Mouse (Mus musculus) cerebellum, postnatal 36 days (tissue): ENCODE measurements around the gene Utp6.
A peak's percentile ranks its signal among the peaks of the same experiment; 100 is the strongest.

Experiments
- DNase-seq, 2 experiments: peaks; one replicate each; pipeline ENCODE4 v3.0.0; 2021 to 2022; ENCODE audit warnings: mixed read lengths in 2 of 2

Gene Utp6

DNA sequence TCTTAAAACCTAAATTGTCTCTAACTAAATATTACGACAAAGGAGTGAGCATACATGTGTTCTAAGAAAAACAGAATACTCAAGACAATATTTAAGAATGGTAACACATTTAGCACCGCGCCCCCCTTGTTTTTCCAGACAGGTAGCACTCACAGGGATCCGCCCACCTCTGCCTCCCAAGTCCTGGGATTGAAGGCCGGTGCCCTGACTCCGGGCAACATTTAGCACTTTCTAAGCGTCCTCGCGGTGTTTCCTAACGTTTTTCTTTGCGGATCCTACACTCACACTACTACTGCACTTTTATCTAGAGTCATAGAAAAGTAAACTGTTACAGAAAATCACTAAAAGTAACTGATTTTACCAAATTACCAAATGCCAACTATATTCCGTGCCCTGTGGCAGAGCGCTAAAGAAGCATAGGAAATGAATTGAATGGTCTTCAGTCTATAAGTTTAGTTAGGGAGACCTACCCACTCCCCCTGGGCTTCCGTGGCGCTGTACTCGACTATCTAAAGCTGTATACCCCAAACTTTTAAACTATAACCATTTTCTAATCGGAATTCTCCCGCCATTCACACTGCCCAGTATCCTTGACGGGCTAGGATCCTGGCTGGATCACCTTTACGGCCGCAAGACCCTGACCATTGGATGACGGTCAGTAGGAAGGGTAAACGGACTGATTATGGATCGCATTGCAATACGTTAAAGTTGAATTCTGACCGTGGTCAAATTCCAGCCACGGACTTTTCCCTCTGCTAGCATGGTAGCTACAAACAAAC is 655 bp downstream of the Utp6 start:
- DNase-seq: peak in 1 of 2 experiments; percentile 6

DNA sequence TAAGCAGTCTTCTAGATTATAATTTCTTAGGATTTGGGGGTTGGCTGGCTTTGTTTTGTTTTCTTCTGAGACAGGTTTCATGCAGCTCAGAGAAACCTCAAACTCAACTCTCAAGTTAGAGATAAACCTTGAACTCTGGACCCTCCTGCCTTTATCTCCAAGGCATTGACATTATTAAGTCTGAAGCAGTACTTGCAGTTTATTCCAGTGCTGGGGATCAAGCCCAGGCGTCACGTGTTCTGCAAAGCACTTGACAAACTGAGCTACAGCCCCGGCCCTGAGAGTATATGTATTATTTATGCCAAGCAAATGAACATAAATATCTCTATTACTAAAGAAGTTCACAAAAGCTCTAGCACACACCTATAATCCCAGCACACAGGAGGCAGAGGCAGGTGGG is 14.9 kb downstream of the Utp6 start:
- DNase-seq: no peak

DNA sequence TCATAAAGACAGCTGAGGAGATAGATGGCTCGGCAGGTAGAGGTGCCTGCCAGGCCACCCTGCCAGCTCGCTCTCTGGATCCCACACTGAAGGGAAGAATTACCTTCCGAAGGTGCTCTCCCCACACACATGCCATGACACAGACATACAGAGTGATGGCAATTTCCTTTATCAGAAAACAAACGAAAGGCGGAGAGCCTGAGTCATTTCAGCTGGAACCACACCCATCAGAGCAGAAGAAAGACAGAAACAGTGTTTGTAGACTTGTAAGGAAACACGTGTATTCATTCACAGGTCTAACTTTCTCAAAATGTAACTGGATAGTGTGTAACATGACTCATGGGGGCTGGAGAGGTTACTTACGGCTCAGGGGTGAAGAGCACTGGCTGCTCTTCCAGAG is 18.6 kb downstream of the Utp6 start:
- DNase-seq: no peak

DNA sequence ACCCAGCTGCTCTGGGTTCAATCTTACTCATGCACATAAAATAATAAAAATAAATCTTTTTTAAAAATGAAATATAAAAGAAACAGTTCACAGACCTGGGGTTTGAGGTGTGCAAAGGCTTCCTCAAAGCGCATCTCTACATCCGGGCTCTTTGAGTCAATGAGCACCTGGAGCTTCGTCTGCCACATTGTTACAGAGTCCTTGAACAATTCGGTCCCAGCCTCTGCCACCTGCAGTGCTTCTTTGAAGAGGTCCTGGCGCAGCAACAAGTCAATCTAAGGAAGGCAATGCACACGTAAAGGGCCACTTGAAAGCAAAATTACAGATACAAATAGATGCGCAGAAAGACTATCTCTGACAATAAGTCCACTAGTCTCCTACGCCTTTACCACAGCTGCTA is 19.1 kb downstream of the Utp6 start:
- DNase-seq: no peak

DNA sequence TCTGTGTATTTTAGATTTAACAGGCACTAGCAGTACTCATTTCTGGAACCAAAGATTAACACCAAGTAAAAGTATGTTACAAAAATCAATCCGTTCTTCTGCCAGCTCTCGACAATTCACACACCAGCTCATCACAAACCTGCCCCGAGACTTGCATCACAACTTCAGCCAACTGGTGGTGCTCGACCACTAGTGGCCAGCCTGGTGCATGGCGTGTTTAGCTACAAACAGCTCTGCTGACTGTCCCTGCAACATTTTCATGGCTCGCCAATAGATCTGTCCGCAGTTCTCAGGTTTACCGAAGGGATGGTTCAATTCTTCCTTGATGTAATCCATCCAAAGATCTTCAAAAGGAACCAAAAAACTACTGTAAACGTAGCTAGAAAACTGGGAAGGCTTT is 26.4 kb downstream of the Utp6 start:
- no peak for DNase-seq

DNA sequence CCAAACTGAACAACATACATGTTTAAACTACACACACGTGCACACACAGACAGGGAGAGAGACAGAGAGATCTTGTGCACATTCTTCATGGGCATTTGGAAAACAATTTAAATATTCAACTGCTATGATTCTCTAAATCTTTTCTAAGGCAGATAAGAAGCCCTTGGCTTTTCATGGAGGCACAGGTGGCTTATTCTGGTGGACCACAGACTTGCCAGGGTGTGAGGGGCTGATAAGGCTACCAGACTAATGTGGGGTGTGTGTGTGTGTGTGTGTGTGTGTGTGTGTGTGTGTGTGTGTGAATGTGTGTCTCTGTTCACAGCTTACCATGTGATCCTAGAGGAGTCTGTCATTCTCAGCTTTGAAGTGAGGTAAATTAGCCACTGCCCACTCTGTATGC is 39.4 kb downstream of the Utp6 start:
- no peak for DNase-seq

DNA sequence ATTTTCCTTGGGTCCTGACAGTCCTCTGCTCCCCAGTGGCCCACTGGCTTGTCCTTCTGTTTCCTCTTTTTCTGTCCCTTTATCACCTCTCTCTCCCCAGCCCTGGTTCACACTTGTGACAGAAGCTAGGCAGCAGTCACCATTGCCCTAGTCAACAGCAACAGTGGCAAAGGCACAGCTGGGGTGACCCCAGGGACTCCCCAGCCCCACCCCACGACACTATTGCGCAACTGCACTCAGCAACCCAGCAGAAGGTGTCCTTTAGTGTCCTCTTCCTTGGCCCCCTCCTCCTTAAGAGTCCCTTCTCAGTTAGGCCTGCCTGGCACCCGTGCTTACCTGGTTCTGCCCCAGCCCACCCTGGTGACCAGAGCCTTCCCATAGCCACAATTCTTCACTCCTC is 40.0 kb downstream of the Utp6 start:
- no peak for DNase-seq

DNA sequence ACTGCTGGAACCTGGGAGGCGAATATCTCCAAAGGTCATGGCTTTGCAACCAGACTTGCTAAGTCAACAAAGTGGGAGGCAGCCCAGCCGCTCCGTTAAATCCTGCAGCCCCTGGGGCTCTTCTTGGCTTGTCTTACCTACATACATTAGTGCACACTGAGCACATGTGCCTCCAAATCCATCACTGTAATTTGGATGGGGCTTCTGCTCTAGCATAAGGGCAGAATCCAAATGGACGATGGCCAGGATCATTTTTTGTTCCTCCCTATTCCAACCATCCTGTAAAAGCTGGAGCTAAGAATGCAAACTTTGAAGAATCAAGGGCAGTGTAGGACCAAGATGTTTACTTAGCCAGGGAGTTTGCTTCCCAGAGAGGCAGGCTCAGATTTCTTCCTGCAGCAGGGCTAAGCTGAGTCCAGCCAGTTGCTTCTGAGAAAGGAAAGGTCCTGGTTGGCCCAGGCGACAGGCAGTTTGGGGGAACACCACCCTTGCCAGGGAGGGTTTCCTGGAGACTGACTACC is 41.6 kb downstream of the Utp6 start:
- no peak for DNase-seq

DNA sequence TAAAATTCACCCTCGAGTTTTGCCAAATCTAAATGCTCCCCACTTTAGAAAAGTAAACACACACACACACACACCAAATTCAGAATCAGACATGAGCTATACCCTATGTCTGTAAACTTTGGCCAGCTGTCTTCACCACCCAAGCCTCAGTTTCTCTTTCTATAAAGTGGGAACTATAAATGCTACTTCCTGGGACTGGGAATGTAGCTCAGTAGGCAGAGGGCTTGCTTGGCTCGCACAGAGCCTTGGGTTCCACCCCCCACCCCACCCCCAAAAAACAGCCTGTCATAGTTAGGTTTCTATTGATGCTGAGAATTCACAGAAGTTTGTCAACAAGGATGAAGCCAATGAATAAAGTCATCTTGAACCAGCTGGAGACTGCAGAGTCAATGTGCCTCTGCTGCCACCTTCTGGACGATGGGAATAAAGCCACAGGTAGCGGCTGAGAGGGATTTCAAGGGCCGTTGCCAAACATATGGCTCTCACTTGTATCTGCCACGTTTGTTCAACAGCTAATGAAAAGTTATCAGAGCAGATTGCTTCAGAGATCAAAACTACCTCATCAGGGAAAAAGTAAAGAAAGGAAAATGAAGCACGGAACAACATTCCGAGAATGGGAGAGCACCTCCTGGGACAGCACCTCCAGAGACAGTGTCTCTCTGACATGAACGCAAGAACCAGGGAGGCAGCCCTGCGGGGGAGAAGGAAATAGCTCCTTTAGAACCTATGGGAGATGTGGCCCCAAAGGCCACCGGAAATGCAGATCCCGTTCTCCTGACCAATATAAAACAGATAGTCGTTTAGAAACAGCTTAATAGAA is 42.3 kb downstream of the Utp6 start:
- DNase-seq: peak; percentile 85 to 93

DNA sequence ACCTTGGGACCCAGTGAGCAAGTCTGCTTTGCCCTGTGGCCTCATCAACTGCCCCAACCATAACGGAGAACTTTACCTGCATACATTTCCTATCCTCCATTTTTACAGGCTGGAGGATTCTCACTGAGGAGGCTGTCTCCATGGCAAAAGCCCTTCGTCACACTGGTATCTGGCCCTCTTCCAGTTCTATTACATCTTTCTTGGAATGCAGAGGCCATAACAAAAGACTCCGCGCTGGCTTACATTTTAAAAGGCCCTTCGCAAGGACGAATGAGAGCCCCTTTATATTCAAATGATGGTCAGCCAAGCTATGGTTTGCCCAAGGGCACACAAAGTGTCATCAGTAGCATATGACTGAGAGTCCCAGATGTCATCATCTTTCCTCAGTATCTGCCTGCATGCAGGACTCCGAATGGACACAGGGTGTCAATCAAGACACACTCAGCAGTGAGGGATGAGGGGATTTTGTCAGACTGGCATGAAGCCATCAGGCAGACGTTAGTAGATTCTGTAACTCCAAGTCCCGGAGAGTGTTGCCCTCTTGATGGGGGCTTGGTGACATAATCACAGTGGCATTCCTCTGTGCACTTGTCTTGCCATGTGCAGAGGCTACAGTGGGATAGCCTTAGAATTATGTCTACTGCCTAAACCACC is 46.4 kb downstream of the Utp6 start:
- no peak for DNase-seq

DNA sequence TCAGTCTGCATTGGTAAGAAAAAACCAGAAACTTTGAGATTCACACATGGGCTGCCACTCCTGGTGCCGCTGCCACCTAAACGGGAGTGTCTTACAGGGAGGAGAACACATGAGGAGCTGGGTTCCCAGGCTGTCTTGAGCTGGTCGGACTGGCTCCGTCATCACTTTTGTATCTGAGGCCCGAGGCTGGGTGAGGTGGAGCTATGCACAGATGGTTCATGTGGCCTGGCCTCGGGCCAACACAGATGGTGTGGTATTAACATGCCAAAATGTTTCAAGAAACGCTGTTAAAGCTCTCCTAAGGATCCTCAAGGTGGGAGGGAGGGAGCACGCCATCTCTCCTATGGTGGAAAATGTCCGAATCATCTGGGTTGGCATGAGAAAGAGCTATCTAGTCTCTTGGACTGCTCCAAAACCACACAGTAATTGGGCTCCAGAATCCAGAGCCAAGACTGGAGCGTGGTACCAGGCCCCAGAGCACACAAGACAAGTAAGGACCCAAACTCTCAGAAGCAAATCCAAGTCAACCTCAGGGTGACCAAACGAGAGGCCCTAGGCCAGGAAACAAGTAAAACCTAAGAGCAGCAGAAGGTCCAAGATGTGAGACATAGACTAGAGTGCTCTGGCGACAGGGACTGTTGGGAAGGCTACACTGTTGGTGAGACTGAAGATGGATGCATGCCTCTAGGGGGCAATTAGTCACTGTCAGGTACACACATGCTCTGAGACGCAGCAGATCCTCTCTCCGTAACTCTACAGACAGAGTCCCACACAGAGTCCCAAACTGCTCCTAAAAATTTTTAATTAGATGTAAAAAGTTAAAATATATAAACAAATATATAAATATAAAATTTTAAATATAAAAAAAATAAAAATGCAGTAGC is 53.3 kb downstream of the Utp6 start:
- peak; percentile 96 to 97 for DNase-seq

DNA sequence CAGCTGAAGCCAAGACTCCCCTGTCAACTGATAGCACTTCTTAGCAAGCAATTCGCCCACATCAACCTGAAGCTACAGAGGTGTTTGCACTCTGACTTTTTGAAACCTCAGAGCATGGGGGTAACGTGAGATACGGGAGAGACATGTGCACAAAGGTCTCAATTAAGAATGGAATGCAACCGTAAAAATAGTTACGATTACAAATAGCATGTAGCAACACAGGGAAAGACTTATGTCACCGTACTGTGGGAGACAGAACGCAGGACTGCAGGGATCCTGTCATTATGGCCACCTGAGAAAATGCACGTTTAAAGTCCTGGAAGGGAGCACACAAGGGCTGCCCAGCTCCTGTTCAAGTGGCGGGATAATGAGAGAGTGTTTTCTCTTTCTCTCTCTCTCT is 55.3 kb downstream of the Utp6 start:
- DNase-seq: no peak

DNA sequence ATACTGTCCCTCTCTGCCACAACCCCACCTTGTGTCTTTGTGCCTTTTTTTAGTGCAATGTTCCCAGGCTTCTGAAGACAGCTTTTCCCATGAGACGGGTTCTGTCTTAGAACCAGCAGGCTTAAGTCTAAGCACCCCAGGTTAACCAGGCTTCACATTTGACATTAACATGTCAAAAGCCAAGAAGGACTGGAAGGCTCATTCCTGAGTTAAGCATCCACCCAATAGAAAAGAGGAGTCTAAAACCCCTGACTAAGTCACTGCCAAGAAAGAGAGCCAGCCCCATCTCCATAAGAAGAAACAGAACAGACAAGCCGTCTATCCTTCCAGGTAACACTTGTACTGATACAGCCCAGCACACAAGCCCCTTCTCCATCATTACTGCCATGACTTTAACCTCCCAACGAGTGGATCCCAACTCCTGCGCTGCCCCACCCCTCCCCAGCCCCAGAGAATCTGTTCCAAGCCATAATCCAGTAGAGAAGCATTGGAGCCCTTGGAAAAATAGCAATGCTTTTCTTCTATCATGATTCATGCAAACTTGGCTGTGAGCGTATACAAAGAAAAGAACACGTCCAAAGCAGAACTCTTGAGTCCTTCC is 59.2 kb downstream of the Utp6 start:
- DNase-seq: no peak

DNA sequence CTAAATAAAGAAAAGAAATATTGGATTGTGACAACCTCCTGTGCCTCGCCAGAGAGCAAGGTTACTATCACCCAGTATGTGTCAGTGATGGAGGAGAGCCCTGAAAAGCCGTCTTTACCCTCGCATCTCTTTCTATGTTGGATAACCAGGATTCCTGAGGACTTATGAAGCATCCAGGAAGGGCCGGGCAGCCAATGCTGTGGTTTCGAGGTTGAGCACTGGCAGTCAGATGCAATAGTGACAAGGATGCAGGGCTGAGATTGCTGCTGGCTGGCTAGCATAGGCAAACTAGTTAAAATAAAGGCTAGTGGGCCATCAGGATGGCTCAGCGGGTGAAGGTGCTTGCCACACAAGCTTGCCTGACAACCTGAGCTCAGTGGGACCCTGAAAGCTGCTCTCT is 61.0 kb downstream of the Utp6 start:
- DNase-seq: no peak

DNA sequence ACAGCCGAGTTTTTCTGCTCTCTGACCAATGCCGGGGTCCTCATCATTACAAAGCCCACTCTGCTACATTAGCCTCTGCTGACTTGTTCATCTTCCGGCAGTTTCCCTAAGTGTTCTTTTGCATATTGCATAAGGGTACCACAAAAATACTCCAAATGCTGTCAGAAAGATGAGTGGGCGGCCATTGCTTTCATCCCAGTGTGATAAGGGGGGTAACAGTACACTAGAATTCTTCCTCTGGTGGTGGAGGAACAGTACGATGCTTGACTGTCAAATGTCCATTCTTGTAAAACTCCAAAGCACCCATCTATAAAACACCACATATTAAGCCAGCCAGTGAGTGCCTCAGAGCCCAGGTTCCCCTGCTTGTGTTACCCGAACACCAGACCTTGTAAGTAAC is 69.9 kb downstream of the Utp6 start:
- no peak for DNase-seq

DNA sequence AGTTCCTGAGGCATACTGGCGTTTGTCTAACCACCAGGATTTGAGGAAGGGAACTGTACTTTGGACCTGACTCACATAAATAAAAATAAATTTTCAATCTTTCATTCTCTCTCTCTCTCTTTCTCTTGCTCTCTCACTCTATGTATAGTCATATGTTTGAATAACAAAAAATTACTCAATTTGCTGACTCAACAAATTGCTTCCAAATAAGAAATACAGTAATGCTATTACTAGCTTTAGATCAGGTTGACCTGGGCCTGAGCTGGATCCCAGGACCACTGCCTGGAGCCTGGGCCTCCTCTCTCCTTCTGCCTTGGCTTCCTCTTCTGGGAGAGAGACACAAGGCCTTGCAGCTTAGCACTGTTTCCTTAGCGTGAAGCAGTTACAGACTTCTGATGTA is 71.4 kb downstream of the Utp6 start:
- no peak for DNase-seq

DNA sequence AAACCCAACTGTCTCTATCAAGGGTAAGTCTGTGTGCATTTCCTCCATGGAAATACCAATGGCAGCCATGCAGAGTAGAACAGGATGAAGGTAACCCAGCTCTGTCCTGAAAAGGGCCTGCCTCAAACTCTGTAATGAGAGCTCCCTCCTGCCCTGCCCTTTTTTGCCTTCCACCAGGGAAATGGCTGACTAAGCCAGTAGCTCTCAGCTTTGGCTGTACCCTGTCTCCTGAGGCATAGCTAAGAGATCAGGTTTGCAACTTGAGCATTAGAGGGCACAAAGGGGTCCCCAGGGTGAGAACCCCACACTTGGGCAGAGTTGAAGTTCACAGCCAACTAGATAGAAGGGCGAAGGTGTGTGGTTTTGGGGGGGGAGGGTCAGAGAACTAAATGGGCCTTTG is 75.2 kb downstream of the Utp6 start:
- no peak for DNase-seq

DNA sequence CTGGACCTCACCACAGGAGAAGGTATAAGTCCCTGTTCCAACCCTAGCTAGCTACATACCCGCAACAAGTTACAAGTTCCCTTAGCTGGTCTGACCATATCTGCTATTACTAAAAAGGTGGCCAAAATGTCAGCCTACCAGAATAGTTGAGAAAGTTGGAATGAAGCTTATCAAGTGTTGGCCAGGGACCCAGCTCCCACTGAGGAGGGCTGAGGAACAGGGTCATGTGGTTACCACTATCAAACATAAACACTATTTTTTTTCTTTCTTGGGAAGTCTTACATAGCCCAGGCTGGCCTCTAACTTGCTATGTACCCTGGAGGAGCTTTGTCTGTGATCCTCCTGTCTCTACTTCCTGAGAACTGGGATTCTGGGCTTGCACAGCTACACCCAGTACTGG is 75.8 kb downstream of the Utp6 start:
- DNase-seq: no peak

DNA sequence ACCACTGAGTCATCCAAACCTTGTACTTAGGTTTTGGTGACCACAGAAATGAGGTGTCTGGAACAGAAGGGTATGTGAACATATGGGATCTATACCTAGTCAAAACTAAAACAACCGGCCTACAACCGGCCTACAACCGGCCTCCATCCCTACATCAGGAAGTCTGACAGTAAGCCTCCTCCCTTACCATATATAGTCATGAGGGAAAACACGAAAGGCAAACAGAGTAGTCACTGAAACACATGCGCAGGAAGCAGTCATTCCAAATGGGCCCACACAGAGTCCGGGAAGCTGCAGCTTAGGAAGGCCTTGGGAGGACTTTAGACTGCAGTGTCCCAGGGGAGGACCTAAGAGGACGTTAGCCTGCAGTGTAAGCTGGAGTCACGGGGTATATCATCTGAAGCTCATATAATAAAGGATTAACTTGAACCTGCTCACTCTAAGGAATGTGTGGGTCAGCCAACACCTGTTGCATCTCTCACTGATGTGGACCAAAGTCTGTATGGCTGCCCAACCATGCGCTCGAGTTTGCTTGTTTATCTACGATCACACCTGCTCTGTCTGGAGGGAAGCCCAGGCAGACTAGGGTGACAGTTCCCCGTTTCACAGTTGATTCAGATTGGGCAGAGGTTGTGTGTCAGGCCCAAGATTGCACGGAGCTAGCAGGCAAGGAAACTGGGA is 76.3 kb downstream of the Utp6 start:
- DNase-seq: no peak

DNA sequence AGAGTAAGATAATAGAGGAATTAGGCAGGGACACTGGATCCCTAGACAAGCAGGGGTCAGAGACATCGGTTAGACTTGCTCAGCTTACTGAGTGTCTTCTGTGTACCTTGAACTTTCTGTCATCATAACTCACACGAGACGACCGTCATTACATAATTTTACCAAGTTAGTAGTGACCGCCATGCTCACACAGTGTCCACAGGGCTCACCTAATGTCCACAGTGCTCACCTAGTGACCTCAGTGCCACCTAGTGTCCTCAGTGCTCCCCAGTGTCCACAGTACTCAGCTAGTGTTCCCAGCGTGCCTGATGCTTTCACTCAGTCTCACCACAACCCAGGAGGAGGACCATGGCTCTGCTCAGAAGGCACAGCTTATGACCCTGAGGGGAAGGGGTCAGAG is 77.4 kb downstream of the Utp6 start:
- DNase-seq: no peak
